Mouse (Mus musculus): ENCODE data around the gene Grin2c.

DNA sequence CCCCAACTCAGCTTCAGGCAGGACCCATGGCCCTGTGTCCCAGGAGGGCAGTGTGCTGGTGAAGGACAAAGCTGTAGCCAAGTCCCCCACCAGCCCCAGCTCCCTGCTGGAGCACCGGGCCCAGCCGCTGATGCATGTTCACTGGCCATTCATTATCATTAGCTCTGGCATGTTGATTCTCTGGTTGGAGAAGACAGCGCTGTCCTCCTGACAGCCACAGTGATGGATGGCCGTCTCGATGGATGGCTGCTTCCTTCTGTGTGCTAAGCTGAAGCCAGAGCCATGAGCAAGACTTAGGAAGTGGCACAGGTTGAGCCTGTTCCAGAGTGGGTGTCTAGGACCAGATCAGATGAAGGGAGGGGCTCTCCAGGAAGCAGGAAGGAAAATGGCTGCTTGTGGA is 30.5 kb downstream of the Grin2c start:
- no peak for TF ChIP-seq CTCF (IDR thresholded peaks at IDR 0.05; ENCODE audit: control insufficient read depth, insufficient read depth, insufficient read length)
- TF ChIP-seq USF1 (IDR thresholded peaks at IDR 0.05; ENCODE audit: low read depth): no peak
